Mouse (Mus musculus) CD4-positive, CD25-positive, alpha-beta regulatory T cell, adult 4 months (primary cell): ENCODE results near the gene Crmp1. TPM values are rescaled to one million over a fixed set of nuclear protein-coding genes. Genes with fewer than 3 reads are reported as not detected.
A peak's percentile ranks its signal among the peaks of the same experiment; 100 is the strongest.

Source experiments
- ATAC-seq: one replicate; pipeline ENCODE4 v1.8.0; 2017
- polyA plus RNA-seq, 2 experiments: library from polyadenylated mRNA; unstranded; fragments of 100-300 nt; shearing (Covaris generic); gene quantifications; one replicate each; pipeline ENCODE4 v1.2.1; 2017

Crmp1 gene
- polyA plus RNA-seq, 2 experiments from 2014 or later: 10.1 to 13.9 TPM

DNA sequence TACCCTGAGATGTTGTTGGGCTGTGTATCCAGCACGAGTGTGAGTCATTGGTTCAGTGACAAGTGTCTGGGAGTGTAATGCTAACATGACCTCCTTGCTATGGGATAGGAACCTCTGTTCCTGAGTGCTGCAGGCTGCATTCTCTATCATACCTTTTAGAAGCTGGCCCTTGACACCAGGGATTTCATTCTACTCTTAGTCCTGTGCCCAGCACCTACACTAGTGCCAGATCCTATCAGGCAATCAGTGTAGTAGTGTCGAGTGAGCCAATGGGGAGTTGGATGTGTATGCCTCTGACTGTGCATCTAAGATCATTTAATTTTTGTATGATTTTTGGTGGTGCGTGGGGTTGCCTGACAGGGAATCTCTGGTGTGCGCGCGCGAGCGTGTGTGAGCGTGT, 516 bp upstream of the Crmp1 start:
- no peak for ATAC-seq

DNA sequence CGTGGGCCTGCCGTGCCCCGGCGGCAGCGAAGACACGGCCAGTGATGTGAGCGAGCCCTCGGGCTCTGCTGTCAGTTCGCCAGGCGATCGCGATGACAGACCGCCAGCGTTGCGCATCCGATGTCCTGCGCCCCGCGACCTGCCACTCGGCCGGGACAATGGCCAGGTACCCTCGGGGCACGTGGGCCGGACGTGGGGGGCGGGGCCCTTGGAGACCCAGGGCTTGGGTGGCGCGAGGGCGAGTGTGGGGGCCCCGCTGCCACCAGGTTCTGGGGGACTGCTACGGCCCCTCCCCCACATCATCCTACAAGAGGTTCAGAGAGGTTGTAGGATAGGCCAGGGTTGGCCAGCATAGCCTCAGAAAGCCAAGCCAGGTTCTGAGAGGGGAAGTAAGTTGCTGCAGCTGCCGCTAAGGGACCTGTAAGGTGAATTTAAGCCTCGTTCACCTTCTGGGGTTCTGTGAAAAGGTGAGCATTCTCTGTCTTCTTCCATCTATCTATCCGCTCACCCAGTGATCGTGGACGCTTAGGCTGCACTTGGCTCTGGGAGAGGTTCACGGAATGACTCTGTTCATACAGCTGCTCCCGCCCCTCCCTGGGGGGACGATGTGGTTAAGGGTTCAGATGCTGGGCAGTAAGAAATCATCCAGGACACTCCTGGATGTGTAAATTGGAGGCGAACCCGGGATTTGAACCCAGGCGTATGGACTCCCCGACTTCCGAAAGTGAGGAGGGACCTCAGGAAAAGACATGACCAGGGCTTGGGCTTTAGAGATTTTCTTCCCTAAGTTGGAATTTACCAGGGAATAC, 824 bp downstream of the Crmp1 start:
- ATAC-seq: no peak

DNA sequence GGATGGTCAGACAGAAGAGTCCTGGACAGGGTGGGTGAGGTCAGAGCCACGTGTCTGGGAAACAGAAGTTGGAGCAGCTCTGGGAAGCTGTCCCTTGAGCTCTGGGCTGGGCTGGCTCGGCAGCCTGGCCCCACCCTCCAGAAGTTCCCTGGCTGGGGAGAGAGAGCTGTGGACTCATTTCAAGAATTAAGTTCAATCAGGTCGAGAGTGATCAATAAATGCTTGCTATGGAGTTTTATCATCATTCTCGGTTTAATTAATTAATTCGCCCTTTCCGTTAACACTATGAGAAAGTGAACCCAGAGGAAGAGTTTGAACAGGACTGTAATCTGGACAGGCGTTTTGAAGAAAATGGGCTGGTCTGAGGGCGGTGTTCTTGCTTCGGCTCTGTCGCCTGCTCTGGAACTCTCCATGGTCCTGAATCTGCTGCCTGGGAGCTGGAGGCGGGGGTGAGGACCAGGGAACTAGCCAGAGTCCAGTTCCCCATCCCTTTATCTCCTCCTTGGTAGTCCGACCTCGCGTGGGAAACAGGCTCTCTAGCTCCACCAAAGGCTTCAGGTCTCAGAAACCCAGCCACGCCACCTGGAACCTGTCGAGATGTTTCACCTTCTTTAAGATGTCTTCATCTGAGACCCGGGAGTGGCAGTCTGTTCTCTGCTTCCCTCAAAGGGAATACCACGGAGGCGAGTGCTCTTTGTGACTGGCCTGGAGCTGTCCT, 1.6 kb downstream of the Crmp1 start:
- no peak for ATAC-seq

DNA sequence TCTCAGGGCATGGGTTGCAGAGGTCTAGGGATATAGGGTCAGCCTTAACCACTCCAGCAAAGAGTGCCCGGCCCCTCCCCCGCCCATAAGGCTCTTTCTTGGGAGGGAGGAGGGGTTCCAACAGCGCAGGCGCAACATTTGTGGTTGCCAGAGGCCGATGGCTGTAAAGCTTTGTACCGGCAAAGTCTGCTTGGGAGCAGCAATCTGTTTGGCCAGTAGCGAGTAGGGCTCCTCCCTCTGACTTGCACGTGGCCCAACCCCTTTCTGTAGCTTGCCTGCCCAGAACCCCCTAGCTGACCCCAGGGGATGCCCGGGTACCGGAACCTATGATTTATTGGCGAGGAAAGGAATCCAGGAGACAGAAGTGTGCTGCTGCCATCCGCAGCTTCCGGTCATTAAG, 2.4 kb downstream of the Crmp1 start:
- ATAC-seq: no peak

DNA sequence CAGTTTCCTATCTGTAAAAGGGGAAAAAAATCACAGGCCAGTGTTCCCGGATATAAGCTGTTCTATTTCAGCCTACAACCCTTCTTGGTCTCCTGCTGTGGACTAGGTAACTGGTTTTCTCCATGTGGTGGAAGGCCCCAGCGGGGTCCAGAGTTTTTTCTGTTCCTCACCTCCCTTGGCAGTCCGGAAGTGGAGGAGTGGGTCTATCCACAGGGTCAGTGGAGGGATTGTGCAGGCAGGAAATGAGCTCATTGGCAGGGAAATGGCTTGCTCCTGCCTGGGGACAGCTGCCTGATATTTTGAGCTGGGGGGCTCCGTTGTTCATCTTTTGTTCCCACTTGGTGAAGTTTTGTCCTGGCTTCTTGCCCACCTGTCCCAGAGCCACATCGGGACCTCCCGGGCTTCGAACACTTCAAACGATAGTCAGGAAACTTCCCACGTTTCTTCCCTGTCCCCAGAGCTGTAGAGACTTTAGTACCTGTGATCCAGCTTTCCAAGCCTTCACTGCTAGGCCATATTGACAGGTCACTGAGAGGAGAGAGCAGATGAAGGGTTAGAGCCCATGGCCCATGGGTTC, 3.0 kb downstream of the Crmp1 start:
- ATAC-seq: no peak

DNA sequence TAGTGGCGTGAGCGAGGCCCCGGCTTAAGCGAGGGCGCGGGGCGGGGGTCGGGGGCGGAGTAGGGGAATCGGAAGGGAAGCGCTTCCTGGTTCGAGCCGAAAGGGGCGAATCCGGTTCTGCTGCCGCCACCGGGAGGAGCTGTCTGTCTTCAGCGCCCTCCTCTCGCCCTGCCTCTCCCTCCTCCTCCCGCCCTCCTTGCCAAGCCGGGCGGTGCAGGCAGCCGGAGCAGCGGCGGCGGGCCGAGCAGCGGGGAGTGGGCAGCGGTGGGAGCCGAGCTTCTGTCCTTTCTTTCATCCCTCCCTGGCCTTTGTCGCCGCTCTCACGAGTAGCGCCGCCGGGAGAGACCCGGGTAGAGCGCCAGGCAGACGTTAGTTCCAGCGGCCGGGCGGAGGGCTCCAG, 3.9 kb downstream of the Crmp1 start:
- peak; percentile 76 for ATAC-seq

DNA sequence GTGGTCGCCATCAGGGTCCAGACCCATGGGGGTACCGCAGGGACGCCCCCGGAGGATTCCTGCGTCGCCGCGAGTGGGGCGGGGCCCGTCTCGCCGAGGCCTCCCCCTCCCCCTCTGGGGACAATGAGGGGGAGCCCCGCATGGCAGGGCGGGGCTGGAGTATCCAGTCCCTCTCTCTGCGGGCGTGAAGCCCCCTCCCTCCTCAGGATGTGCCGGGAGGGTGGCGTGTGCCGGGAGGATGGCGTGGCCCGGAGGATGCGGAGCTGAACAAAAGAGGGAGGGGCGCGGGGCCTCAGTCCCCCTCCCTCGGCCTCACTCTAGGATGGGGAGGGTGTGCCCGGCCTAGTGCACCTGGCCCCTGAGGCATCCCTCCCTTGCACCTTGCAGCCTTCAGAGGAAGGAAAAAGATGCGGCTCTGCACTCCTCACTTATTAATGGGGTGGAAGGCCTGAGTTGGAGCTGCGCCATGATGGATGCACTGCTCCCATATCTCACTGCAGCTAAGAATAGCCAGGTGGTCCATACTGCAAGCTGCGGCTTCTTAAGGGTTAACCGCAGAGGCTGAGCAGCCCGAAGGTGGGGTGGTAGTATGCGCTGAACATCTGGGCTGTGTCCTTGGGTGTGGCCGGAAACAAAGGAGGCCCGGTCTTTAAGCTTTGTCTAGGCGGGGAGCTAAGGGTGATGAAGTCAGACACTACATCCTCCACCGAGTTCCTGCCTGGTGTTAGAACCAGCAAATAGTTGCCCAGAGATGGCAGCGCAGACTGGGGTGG, 4.6 kb downstream of the Crmp1 start:
- ATAC-seq: peak; percentile 81

DNA sequence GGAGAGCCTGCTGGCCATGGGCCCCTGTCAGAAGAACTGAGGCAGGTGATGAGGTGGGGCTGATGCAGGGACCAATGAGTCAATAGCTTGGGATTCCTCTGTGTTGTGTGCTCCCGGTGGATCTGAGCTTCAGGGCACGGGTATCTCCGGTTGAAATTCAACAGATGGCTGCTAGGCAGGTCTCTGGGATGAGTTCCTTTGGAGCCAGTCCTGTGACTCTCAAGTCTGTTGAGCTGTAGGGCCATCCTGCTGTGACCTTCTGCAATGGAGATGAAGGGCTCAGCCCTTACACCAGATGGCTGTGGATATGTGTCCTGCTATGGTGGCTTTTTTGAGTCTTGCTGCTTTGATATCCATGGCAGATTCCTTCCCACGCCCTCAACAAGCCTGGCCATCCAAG, 5.7 kb downstream of the Crmp1 start:
- ATAC-seq: no peak

DNA sequence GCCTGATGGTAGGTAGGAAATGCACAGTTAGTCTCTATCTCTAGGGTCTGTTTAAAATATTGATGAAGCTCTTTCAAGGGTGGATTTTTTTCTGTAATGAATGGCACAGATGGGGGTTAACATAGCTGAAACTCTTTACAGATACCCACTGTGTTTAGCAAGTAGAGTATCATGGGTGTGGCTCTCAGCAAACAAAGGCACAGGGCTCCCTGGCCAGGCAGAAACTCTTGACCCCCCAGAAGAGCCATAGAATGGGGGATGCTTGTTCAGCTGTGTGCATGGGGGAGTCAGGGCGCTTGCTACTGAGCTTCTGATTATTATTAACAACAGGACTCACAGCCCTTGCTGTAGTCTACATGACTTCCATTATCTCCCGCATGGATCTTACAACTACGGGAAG, 7.1 kb downstream of the Crmp1 start:
- ATAC-seq: no peak

DNA sequence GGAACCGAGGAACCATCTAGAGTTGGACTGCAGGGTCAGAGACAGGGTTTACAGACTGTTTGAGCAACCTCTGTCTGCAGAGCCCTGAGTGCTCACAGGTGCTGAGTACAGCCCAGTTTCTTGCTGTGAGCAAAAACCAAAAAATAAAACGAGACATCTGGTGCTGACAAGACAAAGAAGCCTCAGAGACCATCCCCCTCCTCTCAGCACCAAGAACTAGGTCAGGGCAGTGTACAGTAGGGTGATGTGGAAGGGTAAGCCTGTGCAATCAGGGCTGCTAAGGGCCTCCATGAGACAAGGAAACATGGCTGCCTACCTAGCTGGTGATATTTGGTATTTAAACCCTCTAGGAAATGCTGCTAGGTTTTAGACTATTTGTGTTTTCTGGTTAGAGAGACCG, 9.9 kb downstream of the Crmp1 start:
- no peak for ATAC-seq

DNA sequence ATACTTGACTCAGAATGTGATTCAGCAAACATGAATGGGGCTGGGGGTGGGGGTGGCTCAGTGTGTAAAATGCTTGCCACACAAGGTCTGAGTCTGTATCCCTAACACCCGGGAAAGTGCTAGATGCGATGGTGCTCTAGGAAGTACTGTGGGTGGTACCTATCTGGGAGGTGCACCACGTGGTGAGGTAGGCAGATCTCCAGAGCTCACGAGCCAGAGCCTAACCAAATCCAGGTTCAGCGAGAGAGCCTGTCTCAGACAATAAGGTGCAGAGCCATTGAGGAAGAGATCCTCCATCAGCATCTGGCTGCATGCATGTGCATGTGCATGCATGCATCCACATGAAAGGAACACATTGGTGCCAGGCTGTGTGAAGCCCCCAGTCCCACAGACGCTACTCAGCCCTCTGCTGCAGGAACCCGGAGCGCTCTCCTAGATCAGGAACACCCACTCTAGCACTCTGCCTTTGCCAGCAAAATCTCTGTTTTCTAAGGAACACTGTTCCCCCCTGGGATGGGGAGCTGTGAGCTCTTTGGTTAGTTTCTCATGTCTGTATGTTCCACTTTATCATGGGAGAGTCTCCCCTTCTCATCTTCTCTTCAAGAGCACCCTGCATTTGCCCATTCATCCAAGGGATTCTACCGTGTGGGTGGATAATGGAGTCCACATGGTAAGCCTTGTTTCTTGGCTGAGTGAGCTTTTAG, 10.5 kb downstream of the Crmp1 start:
- no peak for ATAC-seq

DNA sequence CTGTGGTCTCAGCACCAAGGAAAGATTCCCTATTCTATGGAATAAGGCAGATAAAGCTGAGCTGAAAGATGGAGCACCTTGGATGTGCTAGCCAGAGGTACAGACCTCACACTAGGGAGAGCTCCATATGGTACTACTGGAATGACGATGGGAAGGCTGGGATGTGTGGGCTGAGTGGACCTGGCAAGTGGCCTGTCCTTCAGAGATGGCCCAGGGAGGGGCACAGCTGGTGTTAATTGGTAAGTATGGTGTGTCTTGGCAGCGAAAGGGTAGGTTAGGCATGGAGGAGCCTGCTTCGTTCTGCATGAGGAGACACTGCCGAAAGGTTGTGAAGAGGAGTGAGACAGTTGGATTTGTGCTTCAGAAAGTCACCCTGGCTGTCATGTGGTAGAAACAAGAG, 12.8 kb downstream of the Crmp1 start:
- ATAC-seq: no peak

DNA sequence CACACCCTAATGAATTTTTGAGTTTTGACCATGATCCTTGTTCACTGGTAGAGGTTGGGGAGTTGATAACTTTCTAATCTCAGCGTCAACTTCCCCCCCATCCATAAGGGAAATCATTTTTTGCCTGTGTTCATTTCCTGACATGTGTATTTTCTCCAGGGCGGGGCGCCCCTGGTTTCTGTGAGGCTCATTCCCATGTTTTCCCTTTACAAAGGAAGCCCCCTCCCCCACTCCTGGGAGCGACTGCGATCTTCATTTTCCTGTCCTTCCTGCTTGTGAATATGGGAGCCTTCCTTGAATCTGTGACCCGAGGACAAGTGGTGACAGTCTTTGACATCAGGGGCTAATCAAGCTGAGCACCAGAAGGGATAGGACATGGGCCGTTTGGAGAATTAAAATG, 15.1 kb downstream of the Crmp1 start:
- ATAC-seq: no peak

DNA sequence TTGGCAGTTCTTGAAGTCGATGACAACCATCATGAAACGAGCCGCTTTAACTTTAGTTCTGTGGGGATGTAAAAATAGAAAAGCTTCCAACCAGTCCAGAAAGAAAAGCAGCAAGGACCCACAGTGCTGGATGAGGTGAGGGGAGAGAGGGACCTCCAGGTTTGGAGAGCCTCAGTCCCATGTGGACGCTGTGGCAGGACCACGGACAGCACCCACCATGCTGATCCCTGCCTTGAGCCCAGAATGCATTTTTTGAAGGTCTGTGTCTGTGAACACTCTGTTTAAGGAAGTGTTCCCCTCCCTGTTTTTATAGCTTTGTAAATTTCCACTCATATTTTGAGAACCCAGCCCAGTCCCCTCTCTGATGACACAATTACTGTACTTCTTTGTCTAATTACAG, 15.5 kb downstream of the Crmp1 start:
- ATAC-seq: no peak

DNA sequence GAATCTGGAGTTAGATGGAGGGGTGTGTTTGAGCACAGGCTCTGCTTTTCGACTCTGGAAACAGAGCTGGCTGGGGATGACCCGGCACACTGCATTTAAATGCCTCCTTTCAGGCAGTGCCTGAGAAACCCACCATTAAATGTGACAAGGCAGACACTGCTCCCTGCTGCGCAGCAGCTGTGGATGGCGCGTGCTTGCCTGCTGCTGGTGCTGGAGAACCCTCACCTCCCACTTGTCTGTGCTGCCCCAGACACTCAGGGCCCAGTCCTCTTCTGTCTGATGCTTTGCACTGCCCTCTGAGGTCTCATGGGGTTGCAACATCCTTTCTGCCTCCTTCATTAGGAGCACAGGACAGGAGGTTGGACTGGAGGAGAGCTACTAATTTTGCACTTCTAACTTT, 20.0 kb downstream of the Crmp1 start:
- ATAC-seq: no peak

DNA sequence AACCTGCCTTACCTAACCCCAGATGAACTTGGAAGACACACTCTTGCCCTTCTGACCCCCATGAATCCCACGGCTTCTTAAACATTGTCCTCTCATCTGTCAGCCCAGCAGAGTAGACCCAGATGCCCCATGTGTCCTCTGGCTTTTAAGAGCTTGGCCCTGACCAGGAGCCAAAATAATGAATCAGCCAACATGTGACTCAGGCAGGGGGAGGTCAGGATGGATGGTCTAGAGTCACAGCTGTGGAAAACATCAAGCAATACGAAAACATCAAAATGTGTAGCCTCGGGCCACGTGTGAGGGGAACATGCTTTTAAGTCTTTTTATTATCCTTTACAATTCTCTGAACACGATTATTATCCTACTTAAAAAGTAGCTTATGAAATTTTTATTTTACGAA, 22.1 kb downstream of the Crmp1 start:
- ATAC-seq: no peak

DNA sequence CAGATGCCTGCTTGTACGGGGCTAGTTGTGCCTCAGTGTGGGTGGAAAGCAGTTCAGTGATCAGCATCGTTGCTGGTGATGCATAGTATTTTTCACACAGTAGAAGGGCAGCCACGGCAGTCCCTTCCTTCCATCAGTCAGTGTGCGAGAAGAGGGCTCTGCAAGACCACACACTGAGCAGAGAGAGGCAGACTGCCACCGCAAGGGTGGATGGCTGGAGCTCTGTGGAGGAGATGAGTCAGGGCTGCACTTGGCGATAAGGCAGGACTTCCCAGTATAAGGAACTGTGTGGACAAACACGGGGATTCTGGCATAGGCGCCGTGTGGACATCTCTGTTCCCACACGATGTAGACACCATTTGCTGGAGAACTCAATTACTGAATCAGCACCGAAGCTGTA, 39.3 kb downstream of the Crmp1 start:
- ATAC-seq: no peak

DNA sequence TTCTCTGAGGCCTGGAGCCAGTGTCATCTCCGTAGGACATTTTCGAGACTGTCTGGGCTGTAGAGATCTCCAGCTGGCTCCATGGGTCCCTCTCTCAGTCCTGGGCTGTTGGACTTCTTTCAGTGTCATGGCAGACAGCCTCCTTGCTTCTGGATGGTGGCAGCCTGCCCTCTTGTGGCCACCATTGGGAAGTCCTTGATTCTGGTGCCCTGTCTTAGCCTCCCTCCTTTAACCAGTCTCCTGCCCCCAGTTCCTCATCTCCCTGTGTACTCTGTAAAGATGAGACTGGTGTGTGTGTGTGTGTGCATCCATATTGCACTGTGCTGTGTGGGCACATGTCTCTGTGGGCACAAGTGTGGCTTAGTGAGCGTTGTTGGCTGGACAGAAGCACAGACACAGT, 46.6 kb downstream of the Crmp1 start:
- ATAC-seq: peak; percentile 53

DNA sequence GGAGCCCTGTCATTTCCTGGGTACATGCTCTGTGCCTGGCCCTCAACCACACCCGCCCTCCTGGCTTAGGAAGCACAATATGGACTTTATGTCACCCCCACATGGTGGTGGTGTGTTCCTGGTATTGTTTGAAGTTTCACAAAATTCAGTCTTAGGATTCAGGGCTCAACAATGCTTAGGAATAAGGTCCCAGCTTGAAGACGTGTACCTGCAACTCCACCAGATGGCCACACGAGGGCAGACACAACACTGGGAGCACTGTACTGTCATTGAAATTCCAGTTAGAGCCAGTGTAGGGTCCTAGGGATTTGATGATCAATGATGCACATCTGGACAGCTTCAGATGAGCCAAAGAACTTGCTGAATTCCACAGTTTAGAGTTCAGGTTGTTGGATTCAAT, 47.5 kb downstream of the Crmp1 start:
- no peak for ATAC-seq

DNA sequence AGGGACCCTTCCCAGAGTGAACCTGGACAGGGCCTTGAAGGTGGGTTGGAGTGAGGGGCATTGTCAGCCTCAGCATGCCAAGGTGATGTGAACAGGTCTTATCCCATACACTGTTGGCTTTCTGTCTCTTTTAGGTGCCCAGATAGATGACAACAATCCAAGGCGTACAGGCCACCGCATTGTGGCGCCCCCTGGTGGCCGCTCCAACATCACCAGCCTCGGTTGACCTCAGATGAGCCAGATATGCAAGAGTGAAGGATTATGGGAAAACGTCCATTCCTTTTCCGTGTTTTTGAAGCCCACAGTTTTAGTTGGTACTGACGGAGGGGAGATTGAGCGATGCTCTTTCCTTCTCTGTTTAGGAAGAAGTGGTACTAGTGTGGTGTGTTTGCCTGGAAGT, 49.2 kb downstream of the Crmp1 start:
- ATAC-seq: no peak

DNA sequence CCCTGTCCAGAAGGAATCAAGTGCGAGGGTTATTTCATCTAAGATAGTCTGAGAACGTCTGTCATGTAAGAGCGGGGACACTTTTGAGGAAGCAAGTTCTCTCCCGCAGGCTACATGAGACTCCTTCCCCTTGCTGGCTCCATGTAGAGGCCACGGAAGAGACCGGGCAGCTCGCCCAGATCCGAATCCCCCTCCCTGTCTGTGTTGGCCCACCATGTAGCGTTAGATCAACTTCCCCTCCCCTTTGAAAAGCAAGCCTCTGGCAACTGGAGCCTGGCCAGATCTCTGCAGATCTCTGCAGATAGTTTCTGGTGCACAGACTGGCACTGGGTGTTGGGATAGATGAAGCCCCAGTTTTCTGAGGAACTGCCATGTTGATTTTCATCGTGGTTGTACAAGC, 55.0 kb downstream of the Crmp1 start:
- ATAC-seq: no peak

DNA sequence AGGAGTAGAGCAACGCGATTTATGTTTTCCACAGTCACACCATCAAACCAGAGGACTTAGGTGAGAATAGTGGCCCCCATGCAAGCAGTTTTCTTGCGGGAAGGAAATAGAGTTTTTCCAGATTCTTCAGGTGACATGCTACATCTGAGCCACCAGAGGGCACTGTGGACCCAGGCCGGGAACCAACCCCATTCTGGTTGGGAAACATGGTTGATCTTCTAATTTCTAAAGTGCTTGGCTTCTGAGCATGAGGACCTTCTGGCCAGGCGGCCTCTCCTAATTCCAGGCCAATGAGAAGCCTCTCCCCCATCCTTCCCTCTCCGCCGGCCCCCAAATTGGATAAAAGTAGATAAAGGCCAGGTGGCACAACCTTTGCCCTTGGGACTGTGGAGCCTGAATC, 56.6 kb downstream of the Crmp1 start:
- no peak for ATAC-seq

DNA sequence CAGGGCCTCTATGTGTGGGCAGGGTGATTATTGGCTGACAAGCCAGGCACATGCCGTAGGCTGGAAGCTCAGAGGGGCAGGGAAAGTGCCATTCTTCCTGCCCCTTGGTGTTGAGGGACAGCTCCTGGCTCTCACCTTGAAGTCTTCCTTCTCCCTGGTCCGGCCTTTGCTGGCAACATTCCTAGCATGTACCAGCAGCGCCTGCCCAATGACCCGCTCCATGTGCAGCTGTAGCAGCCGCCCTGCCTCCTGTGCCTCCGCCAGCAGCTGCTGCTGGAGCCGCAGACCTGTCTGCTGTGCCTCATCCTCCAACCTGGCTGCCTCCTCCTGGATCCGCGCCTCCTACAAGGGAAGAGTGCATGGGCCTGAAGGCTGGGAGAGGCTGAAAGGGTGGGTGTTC, 68.3 kb downstream of the Crmp1 start:
- no peak for ATAC-seq
